Mouse (Mus musculus): ENCODE data around the gene Armc12.

Gene Armc12

GRCm38 (mm10) chr17:28511616-28512541, 18.7 kb upstream of the Armc12 start:
- in situ Hi-C loops (cut with MboI; ENCODE audit: unreplicated experiment in 2 of 2): loop anchor here in 1 of 2 experiments (25.0 kb wide), 2 partner anchors 300 to 1475 kb away; partner anchors contain the start of genes Bak1 and Def6

- in situ Hi-C loops (cut with MboI; ENCODE audit: unreplicated experiment in 2 of 2): loop anchor here in 1 of 2 experiments (25.0 kb wide), 2 partner anchors 300 to 1475 kb away; partner anchors contain the start of genes Bak1 and Def6
These were observed 17.9 kb upstream of the Armc12 start for GRCm38 (mm10) chr17:28512696-28513095.

- in situ Hi-C loops (cut with MboI; ENCODE audit: unreplicated experiment in 2 of 2): loop anchor here in 1 of 2 experiments (25.0 kb wide), 2 partner anchors 301 to 1476 kb away; partner anchors contain the start of genes Bak1 and Def6
These were observed 17.3 kb upstream of the Armc12 start for GRCm38 (mm10) chr17:28513337-28513736.

- in situ Hi-C loops (cut with MboI; ENCODE audit: unreplicated experiment in 2 of 2): loop anchor here in 1 of 2 experiments (25.0 kb wide), 2 partner anchors 302 to 1477 kb away; partner anchors contain the start of genes Bak1 and Def6
These were observed 16.8 kb upstream of the Armc12 start for GRCm38 (mm10) chr17:28513844-28514243.

- in situ Hi-C loops (cut with MboI; ENCODE audit: unreplicated experiment in 2 of 2): loop anchor here in 1 of 2 experiments (25.0 kb wide), 2 partner anchors 302 to 1477 kb away; partner anchors contain the start of genes Bak1 and Def6
These were observed 16.1 kb upstream of the Armc12 start for GRCm38 (mm10) chr17:28514555-28514954.

- in situ Hi-C loops (cut with MboI; ENCODE audit: unreplicated experiment in 2 of 2): loop anchor here in 1 of 2 experiments (25.0 kb wide), 2 partner anchors 303 to 1478 kb away; partner anchors contain the start of genes Bak1 and Def6
These were observed 14.9 kb upstream of the Armc12 start for GRCm38 (mm10) chr17:28515431-28516341.

GRCm38 (mm10) chr17:28516881-28517280, 13.7 kb upstream of the Armc12 start:
- in situ Hi-C loops (cut with MboI; ENCODE audit: unreplicated experiment in 2 of 2): loop anchor here in 1 of 2 experiments (25.0 kb wide), 2 partner anchors 305 to 1480 kb away; partner anchors contain the start of genes Bak1 and Def6

- in situ Hi-C loops (cut with MboI; ENCODE audit: unreplicated experiment in 2 of 2): loop anchor here in 1 of 2 experiments (25.0 kb wide), 2 partner anchors 305 to 1480 kb away; partner anchors contain the start of genes Bak1 and Def6
These were observed 13.1 kb upstream of the Armc12 start, which contains the start of gene Fkbp5 for GRCm38 (mm10) chr17:28517441-28517955. TSS of gene Fkbp5 (minus strand) at chr17:28517527.

GRCm38 (mm10) chr17:28517956-28518614, 12.5 kb upstream of the Armc12 start:
- in situ Hi-C loops (cut with MboI; ENCODE audit: unreplicated experiment in 2 of 2): loop anchor here in 1 of 2 experiments (25.0 kb wide), 2 partner anchors 306 to 1481 kb away; partner anchors contain the start of genes Bak1 and Def6

- in situ Hi-C loops (cut with MboI; ENCODE audit: unreplicated experiment in 2 of 2): loop anchor here in 1 of 2 experiments (25.0 kb wide), 2 partner anchors 306 to 1481 kb away; partner anchors contain the start of genes Bak1 and Def6
These were observed 12.0 kb upstream of the Armc12 start for GRCm38 (mm10) chr17:28518615-28519071.

- in situ Hi-C loops (cut with MboI; ENCODE audit: unreplicated experiment in 2 of 2): loop anchor here (5.0 to 25.0 kb wide), 5 partner anchors 33 to 1483 kb away; partner anchors contain the start of genes Def6 (in 2 of the 2) and Bak1 (in 1 of the 2)
These were observed 10.8 kb upstream of the Armc12 start for GRCm38 (mm10) chr17:28519827-28520226.

- in situ Hi-C loops (cut with MboI; ENCODE audit: unreplicated experiment in 2 of 2): loop anchor here (5.0 to 25.0 kb wide), 5 partner anchors 33 to 1483 kb away; partner anchors contain the start of genes Def6 (in 2 of the 2) and Bak1 (in 1 of the 2)
These were observed 10.0 kb upstream of the Armc12 start for GRCm38 (mm10) chr17:28520561-28520960.

- in situ Hi-C loops (cut with MboI; ENCODE audit: unreplicated experiment in 2 of 2): loop anchor here (5.0 to 25.0 kb wide), 5 partner anchors 34 to 1484 kb away; partner anchors contain the start of genes Def6 (in 2 of the 2) and Bak1 (in 1 of the 2)
These were observed 9.4 kb upstream of the Armc12 start for GRCm38 (mm10) chr17:28521071-28521726.

- in situ Hi-C loops (cut with MboI; ENCODE audit: unreplicated experiment in 2 of 2): loop anchor here (5.0 to 25.0 kb wide), 5 partner anchors 35 to 1485 kb away; partner anchors contain the start of genes Def6 (in 2 of the 2) and Bak1 (in 1 of the 2)
These were observed 8.7 kb upstream of the Armc12 start for GRCm38 (mm10) chr17:28521920-28522319.

GRCm38 (mm10) chr17:28522623-28523354, 7.8 kb upstream of the Armc12 start:
- in situ Hi-C loops (cut with MboI; ENCODE audit: unreplicated experiment in 2 of 2): loop anchor here (5.0 to 25.0 kb wide), 5 partner anchors 35 to 1485 kb away; partner anchors contain the start of genes Def6 (in 2 of the 2) and Bak1 (in 1 of the 2)

- in situ Hi-C loops (cut with MboI; ENCODE audit: unreplicated experiment in 2 of 2): loop anchor here (5.0 to 25.0 kb wide), 5 partner anchors 36 to 1486 kb away; partner anchors contain the start of genes Def6 (in 2 of the 2) and Bak1 (in 1 of the 2)
These were observed 7.1 kb upstream of the Armc12 start for GRCm38 (mm10) chr17:28523355-28524008.
